Mouse (Mus musculus): ENCODE measurements at regions not wholly inside any gene's neighbourhood (a gene's known extent, or its start where the extent isn't known, plus 50 kb on each side); places are given as distances from the start of the nearest gene placed in this dataset.

- no peak for TF ChIP-seq GATA1 (IDR thresholded peaks at IDR 0.05; ENCODE audit: borderline replicate concordance, low read length)
- no peak for TF ChIP-seq CTCF (IDR thresholded peaks at IDR 0.05; ENCODE audit: low read depth, low read length)
Measured at GRCm38 (mm10) chr2:108097026-108097425, 806.6 kb downstream of the Kcna4 start.

Measured in G1E (cell line).